Mouse (Mus musculus) lung, postnatal 4 days (tissue): ENCODE measurements around the gene Sgk1.
"Not testable (repeated sequence)": the region's sequence is repeated elsewhere in the genome, so short reads cannot be mapped to it uniquely, and the experiment has no call there.

Experiments used
- DNase-seq, 2 experiments: peaks; one replicate each; pipeline ENCODE4 v3.0.0; 2021

Sgk1 gene

GRCm38 (mm10) chr10:21868623-21869022 lies 13.4 kb upstream of the Sgk1 start:
- no peak for DNase-seq

DNA sequence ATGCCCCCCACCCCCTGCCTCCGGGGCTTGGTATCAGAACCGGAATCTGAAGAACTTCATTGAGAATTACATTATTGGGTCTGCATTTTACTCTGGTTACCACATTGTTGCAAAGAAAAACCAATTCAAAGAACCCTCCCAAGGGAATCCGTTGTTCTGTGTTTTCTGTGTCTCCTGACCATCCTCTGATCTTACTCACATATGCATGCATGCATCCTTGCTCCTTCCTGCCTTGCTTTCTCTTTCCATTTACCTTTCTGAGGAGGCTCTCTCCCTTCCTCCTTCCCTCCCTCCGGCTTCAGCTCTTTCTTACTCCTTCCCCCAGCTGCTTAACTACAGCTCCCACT lies 174 bp upstream of the Sgk1 start:
- DNase-seq: no peak

GRCm38 (mm10) chr10:21883587-21883986 lies 1.6 kb downstream of the Sgk1 start:
- DNase-seq: peak; percentile 28 to 54

GRCm38 (mm10) chr10:21884534-21884933 lies 2.5 kb downstream of the Sgk1 start:
- DNase-seq: no peak

GRCm38 (mm10) chr10:21889141-21889765 lies 7.3 kb downstream of the Sgk1 start:
- peak; percentile 44 to 53 for DNase-seq

- DNase-seq: no peak
Measured at GRCm38 (mm10) chr10:21890293-21890692, 8.3 kb downstream of the Sgk1 start.

DNA sequence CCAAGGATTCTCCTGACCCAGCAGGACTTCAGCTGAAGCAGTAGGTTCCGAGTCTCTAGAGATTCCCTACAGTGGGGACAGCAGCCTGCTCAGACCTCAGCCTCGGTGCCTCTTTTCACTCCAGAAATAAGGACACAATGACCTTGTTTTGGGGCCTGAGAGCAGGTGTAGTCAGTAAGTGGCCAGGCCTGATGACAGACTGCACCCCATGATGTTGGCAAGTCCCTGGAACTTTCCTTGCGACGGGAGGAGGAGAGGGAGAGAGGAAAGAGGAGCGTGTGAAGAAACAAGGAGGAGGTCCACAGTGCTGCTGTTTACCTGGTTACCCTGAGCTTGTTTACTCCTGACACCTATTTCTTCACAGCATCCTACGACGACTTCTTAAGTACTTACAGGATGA lies 9.5 kb downstream of the Sgk1 start:
- no peak for DNase-seq

DNA sequence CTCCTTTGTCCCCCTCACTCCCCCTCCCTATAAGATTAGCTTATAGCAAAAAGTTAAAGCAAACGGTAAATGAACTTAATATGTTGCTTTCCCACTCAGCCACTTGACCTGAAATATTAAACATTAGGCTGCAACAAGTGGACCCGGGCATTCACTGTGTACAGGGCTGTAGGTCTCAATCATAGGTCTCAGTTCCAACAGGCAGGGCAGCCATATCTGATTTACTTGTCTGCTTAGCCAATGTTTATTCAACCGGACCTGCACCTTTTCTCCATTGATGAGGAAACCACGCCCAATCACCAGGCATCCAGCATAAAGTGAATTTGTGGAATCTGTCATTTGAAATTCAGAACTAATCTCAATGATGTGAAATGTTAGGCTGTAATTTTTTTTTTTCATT lies 10.1 kb downstream of the Sgk1 start:
- DNase-seq: no peak

DNA sequence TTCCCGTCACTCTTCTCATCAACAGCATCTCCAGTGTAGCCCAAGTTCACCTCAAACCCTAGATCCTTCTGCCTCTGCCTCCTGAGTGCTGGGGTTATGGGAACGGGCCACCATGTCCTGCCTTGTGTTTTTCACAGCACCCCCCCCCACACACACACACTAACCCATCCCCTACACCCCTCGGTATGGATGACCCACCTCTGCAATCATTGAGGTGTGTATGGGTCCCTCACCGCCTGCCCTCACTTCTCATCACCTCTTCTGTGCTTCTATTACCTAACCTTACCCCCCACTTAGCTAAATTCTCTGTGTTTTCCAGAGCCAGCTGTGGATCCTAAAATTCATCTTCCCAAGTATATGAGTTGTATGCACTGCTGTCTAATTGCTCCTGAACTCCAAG lies 16.4 kb downstream of the Sgk1 start:
- DNase-seq: no peak

- DNase-seq: not testable (repeated sequence)
Measured at GRCm38 (mm10) chr10:21898851-21899250, 16.9 kb downstream of the Sgk1 start.

DNA sequence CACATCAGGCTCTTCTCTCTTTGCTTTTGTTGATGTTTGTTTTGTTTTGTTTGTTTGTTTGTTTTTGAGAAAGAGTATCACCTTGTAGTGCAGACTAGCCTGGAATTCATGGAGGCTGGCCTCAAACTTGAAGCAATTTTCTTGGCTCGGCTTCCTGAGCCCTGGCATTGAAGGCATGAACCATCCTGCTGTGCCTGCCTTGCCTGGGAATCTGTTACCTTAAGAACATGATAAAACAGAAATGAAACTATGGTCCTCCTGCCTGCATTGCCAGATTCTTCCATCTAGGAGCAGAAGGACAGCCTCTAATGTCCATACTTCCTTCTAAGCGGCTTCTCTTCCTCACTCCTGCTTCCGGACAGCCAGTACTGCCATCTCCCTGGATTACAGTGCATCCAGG lies 17.4 kb downstream of the Sgk1 start:
- DNase-seq: no peak

- no peak for DNase-seq
Measured at GRCm38 (mm10) chr10:21902152-21903140, 20.5 kb downstream of the Sgk1 start.

GRCm38 (mm10) chr10:21904151-21904550 lies 22.2 kb downstream of the Sgk1 start:
- no peak for DNase-seq

DNA sequence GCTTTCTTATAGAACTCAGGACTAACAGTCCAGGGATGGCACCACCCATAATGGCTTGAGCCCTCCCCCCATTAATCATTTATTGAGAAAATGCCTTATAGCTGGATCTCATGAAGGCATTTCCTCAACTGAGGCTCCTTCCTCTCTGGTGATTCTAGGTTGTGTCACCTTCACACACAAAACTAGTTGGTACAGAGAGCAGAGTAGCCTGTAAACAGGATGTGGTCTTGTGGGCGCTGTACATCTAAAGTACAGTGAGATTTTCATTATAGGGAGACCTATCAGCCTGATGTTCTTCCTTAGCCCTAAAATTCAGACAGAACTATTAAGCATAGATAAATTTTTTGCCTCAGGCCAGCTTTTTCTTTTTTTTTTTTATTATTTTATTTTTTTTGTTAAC lies 23.6 kb downstream of the Sgk1 start:
- DNase-seq: peak in 1 of 2 experiments; percentile 21

GRCm38 (mm10) chr10:21906894-21907446 lies 25.0 kb downstream of the Sgk1 start:
- DNase-seq: no peak

DNA sequence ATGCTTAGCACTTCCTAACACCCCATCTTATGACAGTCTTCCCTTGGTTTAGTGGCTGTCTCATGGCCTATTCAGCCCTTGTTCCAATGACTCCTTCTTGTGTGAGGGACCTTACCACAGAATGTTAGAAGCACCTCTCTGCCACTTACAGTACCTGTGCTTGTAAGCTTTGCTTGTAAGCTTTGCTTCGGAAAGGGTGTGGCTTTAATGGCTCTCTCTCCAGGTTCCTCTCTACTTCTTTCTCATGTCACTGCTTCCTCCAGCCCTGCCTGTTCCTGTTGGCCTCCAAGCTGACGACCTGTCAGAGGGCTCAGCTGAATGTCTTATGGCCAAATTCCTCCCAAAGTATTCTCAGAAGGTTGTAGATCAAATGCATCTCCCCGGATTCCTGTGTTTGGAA lies 25.8 kb downstream of the Sgk1 start:
- peak in 1 of 2 experiments; percentile 31 for DNase-seq

DNA sequence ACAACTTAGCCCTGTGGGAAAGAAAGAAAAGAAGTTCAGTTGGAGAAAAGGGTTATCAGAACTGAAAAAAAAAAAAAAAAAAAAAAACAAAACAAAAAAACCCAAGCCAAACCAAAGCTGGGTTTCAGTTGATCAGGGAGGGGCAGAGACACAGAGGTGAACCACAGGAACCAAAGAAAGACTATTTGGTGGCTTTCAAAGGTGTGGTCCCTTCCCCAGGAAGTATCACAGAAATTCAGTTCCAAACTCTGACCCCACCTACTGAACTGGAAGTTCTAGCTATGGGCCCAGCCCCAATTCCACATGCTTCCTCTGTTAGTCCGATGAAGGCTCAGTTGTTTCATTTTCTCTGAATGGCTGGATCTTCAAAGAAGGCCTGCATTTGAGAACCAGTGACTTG lies 26.7 kb downstream of the Sgk1 start:
- DNase-seq: peak in 1 of 2 experiments; percentile 10

GRCm38 (mm10) chr10:21910334-21910733 lies 28.4 kb downstream of the Sgk1 start:
- no peak for DNase-seq

DNA sequence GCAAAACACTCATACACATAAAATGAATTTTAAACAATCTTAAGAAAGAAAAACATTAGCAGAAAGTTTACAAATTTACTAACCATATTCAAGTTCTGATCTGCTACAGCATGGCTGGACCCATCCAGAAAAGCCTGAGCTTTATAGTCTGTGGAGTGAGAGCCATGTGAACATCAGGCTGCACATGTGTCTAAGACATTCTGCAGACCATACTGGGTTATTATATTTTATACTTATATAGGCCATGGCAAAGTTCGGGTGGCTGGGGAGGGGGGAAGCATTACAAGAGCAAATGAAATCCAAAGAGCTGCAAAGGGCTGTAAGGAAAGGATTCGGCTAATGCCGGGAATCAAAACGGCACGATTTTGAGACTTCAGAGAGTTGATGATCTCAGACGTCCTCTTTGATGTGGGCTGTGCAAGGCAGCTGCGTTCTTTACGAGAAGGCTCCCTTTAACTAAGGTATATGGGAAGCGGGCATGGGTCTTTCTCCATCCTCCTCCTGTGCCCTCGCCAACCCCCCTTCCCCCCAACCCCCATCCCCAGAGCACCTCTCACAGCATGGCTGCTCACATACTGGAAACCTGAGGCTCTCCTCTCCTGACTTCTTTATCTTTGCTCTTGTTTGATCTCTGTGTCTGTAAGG lies 29.4 kb downstream of the Sgk1 start:
- no peak for DNase-seq

GRCm38 (mm10) chr10:21914751-21915150 lies 32.8 kb downstream of the Sgk1 start:
- DNase-seq: no peak

DNA sequence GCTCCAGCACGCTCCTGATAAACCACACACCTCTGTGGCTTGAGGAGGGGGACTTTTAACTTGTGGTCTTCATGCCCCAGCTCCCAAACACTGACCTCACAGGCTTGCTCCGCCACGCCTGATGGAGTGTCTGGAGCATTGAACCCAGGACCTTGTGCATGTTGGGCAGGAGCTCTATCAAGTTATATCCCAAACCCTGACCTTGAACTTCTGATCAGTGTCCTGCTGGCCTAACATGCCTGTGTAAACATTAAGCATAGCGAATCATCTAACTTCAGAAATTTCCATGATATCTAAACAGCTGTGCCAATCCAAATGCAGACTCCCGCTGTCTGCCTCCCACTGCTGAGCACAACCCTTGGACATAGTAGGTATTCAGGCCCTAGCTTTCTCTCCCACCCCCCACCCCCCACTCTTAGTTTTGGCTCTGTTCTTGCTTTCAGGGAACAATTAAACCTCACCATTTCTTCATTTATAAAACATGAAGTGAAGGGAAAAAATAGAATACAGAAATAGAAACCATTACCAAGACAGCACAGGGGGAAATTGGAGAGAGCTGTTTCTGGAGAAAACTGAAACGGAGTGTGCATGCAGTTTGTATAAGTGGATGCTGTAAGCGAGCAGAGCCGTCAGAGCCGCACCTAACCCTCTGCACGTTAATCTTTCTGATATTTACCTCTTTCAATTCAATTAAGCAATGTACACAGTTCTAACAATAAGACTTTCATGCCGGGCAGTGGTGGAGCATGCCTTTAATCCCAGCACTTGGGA lies 34.5 kb downstream of the Sgk1 start:
- no peak for DNase-seq

GRCm38 (mm10) chr10:21918016-21918749 lies 36.2 kb downstream of the Sgk1 start:
- no peak for DNase-seq
